Mouse (Mus musculus) neural tube, embryonic 13.5 days (tissue): ENCODE results near the gene Lrrc66. TPM values are rescaled to one million over a fixed set of nuclear protein-coding genes. Genes with fewer than 3 reads are reported as not detected.

ENCODE experiments used
- ATAC-seq: fragments of 200-750 bp; cut with Nextera tagmentation; 2 replicates; pipeline ENCODE4 v1.8.0; 2017; ENCODE audit warnings: low read depth, mild to moderate bottlenecking, moderate TSS enrichment, moderate library complexity
- H3K27ac ChIP-seq: fragments of 300-500 bp; sonication (generic); replicated peaks from 2 replicates; pipeline ENCODE4 v1.5.1; 2015; ENCODE audit warnings: moderate library complexity, mild to moderate bottlenecking, inconsistent platforms
- H3K27me3 ChIP-seq: fragments of 300-500 bp; sonication (generic); 2 replicates; pipeline ENCODE4 v1.6.1; 2015; ENCODE audit warnings: mild to moderate bottlenecking, inconsistent platforms
- H3K36me3 ChIP-seq: fragments of 300-500 bp; sonication (generic); 2 replicates; pipeline ENCODE4 v1.6.1; 2015; ENCODE audit warnings: mild to moderate bottlenecking, inconsistent platforms
- H3K4me1 ChIP-seq: fragments of 300-500 bp; sonication (generic); replicated peaks from 2 replicates; pipeline ENCODE4 v1.6.1; 2015; ENCODE audit warnings: inconsistent platforms
- H3K4me2 ChIP-seq: fragments of 300-500 bp; sonication (generic); 2 replicates; pipeline ENCODE4 v1.6.1; 2015; ENCODE audit warnings: inconsistent platforms, mild to moderate bottlenecking, moderate library complexity
- H3K4me3 ChIP-seq: fragments of 300-500 bp; sonication (generic); 2 replicates; pipeline ENCODE4 v1.5.1; 2015; ENCODE audit warnings: mild to moderate bottlenecking, inconsistent platforms
- H3K9ac ChIP-seq: fragments of 300-500 bp; sonication (generic); 2 replicates; pipeline ENCODE4 v1.6.1; 2015; ENCODE audit warnings: moderate library complexity, mild to moderate bottlenecking, inconsistent platforms
- H3K9me3 ChIP-seq: fragments of 300-500 bp; sonication (generic); 2 replicates; pipeline ENCODE4 v1.6.1; 2016; ENCODE audit warnings: inconsistent platforms
- WGBS: fragments of 180-500 bp; shearing (Covaris S2); methylation state at CpG from one replicate; pipeline ENCODE4 v1.1.7; 2015; 5-methylcytosine and 5-hydroxymethylcytosine counted together
- polyA plus RNA-seq: library from polyadenylated mRNA; unstranded; fragments of >200 nt; fragmentation: Nextera tagmentation; extraction: Ambion mirVana; gene quantifications from 2 replicates; pipeline ENCODE4 v1.2.1, GENCODE M21; 2015

Lrrc66 gene
- polyA plus RNA-seq, 1 experiment from 2014 or later = not detected

DNA sequence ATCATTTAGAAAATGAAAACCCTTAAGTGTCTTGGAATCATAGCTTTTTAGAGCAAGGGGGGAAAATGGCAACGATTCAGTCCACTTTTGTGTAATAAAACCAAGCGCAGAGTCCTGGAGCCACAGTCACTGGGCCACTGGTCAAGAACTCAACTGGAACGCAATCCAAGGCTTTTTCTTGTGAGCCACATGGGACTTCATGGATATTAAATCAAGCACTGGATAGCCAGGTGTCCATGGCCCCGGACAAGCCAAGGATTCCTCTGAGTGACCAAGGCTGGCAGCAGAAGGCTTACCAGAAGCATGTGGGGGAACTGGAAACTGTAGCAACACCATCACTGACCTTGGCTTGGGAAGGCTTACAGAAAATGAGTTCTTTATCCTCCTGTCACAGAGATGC is 57.7 kb downstream of the Lrrc66 start:
- Histone ChIP-seq H3K4me1 (peaks cover 3% of the 10 kb centered on the region; the same call in 1 of the 2 replicates), H3K9ac (no peak overlapping the region), H3K27ac (no peak overlapping the region), H3K9me3 (no peaks in the 10 kb centered on the region), H3K4me2 (no peak overlapping the region), H3K4me3 (no peak overlapping the region), H3K36me3 (no peaks in the 10 kb centered on the region), H3K27me3 (no peaks in the 10 kb centered on the region)
- no peak for ATAC-seq
- 81% methylated on average over 4 of the region's 4 CpGs for WGBS

DNA sequence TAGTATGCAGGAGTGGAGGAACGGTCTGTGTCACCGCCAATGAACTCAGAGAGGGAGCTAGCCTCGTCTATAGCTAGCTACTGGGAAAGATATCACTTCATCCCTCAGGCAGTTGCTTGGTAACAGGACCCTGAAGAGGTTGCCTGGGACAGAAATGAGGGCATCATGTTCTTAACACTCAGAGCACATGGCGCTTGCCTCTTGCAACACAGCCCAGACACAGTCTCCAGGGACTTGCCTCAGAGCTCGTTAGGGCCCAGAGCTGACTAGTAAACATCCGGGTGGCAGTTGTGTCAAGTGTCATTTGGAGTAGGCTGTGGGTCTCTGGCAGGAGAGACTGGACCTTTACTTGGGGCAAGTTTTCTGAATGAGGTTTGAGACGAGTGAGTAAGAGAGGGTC is 58.5 kb downstream of the Lrrc66 start:
- ATAC-seq = no peak
- Histone ChIP-seq H3K9ac (no peak overlapping the region), H3K4me2 (no peak overlapping the region), H3K36me3 (no peaks in the 10 kb centered on the region), H3K9me3 (no peaks in the 10 kb centered on the region), H3K27ac (no peak overlapping the region), H3K4me1 (peaks cover 3% of the 10 kb centered on the region; the same call in 1 of the 2 replicates), H3K27me3 (no peaks in the 10 kb centered on the region), H3K4me3 (no peak overlapping the region)
- 81% methylated on average over 7 of the region's 7 CpGs for WGBS

- H3K27me3 ChIP-seq = no peaks in the 10 kb centered on the region
- H3K4me1 ChIP-seq = peaks cover 3% of the 10 kb centered on the region; the same call in 1 of the 2 replicates
- H3K9me3 ChIP-seq = no peaks in the 10 kb centered on the region
- ATAC-seq = no peak
- WGBS = 81% methylated on average over 2 of the region's 2 CpGs
- no peak overlapping the region for H3K4me2 ChIP-seq
- H3K9ac ChIP-seq = no peak overlapping the region
- no peak overlapping the region for H3K27ac ChIP-seq
- no peak overlapping the region for H3K4me3 ChIP-seq
- no peaks in the 10 kb centered on the region for H3K36me3 ChIP-seq
These were observed 59.5 kb downstream of the Lrrc66 start for GRCm38 (mm10) chr5:73572846-73573245.

- H3K9ac ChIP-seq = no peak overlapping the region
- no peaks in the 10 kb centered on the region for H3K9me3 ChIP-seq
- no peak overlapping the region for H3K4me3 ChIP-seq
- H3K27me3 ChIP-seq = no peaks in the 10 kb centered on the region
- peaks cover under 1% of the 10 kb centered on the region; the same call in 1 of the 2 replicates for H3K4me1 ChIP-seq
- no peak overlapping the region for H3K4me2 ChIP-seq
- 82% methylated on average over 6 of the region's 6 CpGs for WGBS
- no peak for ATAC-seq
- H3K36me3 ChIP-seq = no peaks in the 10 kb centered on the region
- H3K27ac ChIP-seq = no peak overlapping the region
These were observed 60.8 kb downstream of the Lrrc66 start for GRCm38 (mm10) chr5:73571395-73572156.

- Histone ChIP-seq H3K4me2 (no peak overlapping the region), H3K4me1 (no peaks in the 10 kb centered on the region), H3K36me3 (no peaks in the 10 kb centered on the region), H3K27me3 (no peaks in the 10 kb centered on the region), H3K4me3 (no peak overlapping the region), H3K9me3 (no peaks in the 10 kb centered on the region), H3K27ac (no peak overlapping the region), H3K9ac (no peak overlapping the region)
- no peak for ATAC-seq
- WGBS = 86% methylated on average over 5 of the region's 5 CpGs
These were observed 63.1 kb downstream of the Lrrc66 start for GRCm38 (mm10) chr5:73569181-73569580.

DNA sequence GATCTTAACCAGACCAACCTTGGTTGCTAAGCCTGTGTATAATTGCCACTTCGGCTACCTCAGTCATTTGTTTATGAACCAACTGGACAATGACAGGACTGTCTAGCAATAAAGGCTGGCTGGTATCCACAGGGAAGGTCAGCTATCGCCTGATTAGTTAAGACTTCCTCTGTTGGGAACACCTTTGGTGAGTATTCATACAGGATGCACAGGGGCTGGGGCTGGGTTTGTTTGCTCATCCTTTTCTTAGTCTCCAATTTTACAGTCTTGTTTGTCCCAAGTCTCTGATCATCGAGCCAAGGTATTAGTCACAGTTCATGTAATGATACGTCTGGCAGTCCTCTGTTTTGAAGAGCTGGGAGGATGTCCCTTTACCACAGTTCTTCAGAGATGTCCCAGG is 65.4 kb downstream of the Lrrc66 start:
- Histone ChIP-seq H3K27ac (no peak overlapping the region), H3K4me2 (no peak overlapping the region), H3K9ac (no peak overlapping the region), H3K36me3 (peaks cover 3% of the 10 kb centered on the region), H3K4me1 (no peaks in the 10 kb centered on the region), H3K27me3 (no peaks in the 10 kb centered on the region), H3K9me3 (no peaks in the 10 kb centered on the region), H3K4me3 (no peak overlapping the region)
- WGBS = 83% methylated on average over 4 of the region's 4 CpGs
- no peak for ATAC-seq

DNA sequence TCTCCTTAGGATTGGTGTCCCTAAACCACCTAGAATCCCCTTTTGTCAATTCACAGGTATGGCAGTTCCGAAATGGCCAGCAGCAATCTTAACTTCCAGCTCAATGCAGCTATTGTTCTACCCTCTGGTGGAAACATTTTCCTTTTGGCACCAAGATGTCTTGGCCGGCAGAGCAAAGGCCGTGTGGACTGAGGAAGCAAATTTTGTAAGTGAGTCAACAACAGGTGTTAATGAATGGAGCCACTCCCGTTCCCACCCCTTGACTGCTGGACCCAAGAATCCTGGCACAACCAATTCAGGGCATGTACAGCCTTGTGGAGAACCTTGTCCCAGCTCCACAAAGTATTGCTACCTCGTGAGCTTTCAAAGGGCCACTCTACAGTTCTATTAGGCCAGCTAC is 66.2 kb downstream of the Lrrc66 start:
- ATAC-seq = no peak

DNA sequence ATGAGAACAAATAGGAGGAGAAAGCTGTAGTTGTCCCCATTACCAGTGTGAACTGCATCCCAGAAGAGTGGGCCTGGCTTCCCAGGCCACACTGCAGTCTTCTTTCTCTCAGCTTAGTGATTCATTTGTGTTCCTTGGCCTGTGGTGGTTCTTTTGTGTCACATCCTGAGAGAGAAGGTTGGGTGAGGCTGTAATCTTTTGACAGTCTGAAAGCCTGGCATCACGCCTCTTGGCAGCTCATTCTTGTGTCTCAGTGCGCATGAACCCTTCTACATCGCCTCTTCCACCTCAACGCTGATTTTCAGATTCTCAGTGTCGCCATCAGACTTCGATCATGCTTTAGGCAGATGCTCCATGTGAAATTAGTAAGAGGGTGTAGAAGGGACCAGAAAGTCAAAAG is 68.3 kb downstream of the Lrrc66 start:
- H3K27ac ChIP-seq = no peak overlapping the region
- 94% methylated on average over 6 of the region's 6 CpGs for WGBS
- peaks cover 21% of the 10 kb centered on the region for H3K36me3 ChIP-seq
- H3K9ac ChIP-seq = no peak overlapping the region
- no peaks in the 10 kb centered on the region for H3K4me1 ChIP-seq
- H3K4me3 ChIP-seq = no peak overlapping the region
- no peaks in the 10 kb centered on the region for H3K9me3 ChIP-seq
- ATAC-seq = no peak
- no peak overlapping the region for H3K4me2 ChIP-seq
- H3K27me3 ChIP-seq = no peaks in the 10 kb centered on the region

More for the DNA sequence above, 66.2 kb downstream of the Lrrc66 start:
- no peak overlapping the region for H3K27ac ChIP-seq
- H3K9ac ChIP-seq = no peak overlapping the region
- H3K4me3 ChIP-seq = no peak overlapping the region
- no peak overlapping the region for H3K4me2 ChIP-seq
- H3K9me3 ChIP-seq = no peaks in the 10 kb centered on the region
- H3K4me1 ChIP-seq = no peaks in the 10 kb centered on the region
- H3K27me3 ChIP-seq = no peaks in the 10 kb centered on the region
- 85% methylated on average over 5 of the region's 5 CpGs for WGBS
- peaks cover 9% of the 10 kb centered on the region for H3K36me3 ChIP-seq

GRCm38 (mm10) chr5:73558756-73559155 is 73.6 kb downstream of the Lrrc66 start:
- no peak overlapping the region for H3K4me3 ChIP-seq
- ATAC-seq = no peak
- no peak overlapping the region for H3K4me2 ChIP-seq
- H3K27me3 ChIP-seq = no peaks in the 10 kb centered on the region
- H3K4me1 ChIP-seq = peaks cover 22% of the 10 kb centered on the region
- WGBS = 95% methylated on average over 6 of the region's 6 CpGs
- peaks cover 47% of the 10 kb centered on the region for H3K36me3 ChIP-seq
- no peak overlapping the region for H3K9ac ChIP-seq
- no peak overlapping the region for H3K27ac ChIP-seq
- H3K9me3 ChIP-seq = no peaks in the 10 kb centered on the region

DNA sequence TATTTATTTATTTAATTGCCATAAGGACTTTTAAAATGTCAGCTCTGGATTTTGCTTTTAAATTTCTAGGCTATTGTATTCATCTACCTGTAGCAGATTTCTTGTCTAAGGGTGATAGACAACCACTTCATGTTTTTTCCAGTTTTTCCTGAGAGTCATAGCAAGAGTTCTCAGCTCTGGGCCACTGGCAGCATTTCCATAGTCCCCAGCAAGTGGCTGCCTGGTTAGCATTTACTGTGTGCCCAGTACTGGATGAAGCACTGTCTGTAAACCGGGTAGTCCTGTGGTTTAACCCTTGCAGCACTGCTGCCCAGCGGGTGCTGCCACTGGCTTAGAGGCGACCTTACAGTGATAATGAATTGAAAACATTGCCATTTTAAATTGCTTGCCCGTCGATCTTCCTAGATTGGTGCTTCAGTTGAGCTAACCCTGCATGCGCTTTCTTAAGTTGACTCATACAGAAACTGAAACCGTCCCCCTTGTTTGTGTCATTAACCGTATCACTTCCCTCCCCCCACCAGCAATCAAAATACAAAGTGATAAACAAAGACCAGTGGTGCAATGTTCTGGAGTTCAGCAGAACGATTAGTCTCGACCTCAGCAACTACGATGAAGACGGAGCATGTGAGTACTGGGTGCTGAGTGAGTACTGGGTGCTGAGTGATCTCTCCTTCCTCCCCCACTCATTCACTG is 75.4 kb downstream of the Lrrc66 start:
- Histone ChIP-seq H3K4me1 (peaks cover 22% of the 10 kb centered on the region), H3K4me3 (no peak overlapping the region), H3K27me3 (no peaks in the 10 kb centered on the region), H3K4me2 (no peak overlapping the region), H3K9me3 (no peaks in the 10 kb centered on the region), H3K27ac (no peak overlapping the region), H3K9ac (no peak overlapping the region), H3K36me3 (peaks cover 57% of the 10 kb centered on the region)
- ATAC-seq = no peak
- 75% methylated on average over 12 of the region's 12 CpGs for WGBS
